Mouse (Mus musculus) testis, adult 2 months (tissue): ENCODE measurements around the gene Nkain2.

Experiments
- CTCF ChIP-seq: fragments of 200-500 bp; IDR thresholded peaks from 2 replicates; pipeline ENCODE4 v1.5.1; 2012; ENCODE audit warnings: low read depth, mild to moderate bottlenecking, inconsistent platforms, low read length, moderate library complexity; ENCODE audit not compliant: control insufficient read depth, insufficient read depth, insufficient replicate concordance
- POLR2A ChIP-seq: fragments of 200-500 bp; IDR thresholded peaks from 2 replicates; pipeline ENCODE4 v1.6.1; 2012; ENCODE audit warnings: low read depth, mild to moderate bottlenecking, inconsistent platforms, low read length, moderate library complexity; ENCODE audit not compliant: control insufficient read depth

DNA sequence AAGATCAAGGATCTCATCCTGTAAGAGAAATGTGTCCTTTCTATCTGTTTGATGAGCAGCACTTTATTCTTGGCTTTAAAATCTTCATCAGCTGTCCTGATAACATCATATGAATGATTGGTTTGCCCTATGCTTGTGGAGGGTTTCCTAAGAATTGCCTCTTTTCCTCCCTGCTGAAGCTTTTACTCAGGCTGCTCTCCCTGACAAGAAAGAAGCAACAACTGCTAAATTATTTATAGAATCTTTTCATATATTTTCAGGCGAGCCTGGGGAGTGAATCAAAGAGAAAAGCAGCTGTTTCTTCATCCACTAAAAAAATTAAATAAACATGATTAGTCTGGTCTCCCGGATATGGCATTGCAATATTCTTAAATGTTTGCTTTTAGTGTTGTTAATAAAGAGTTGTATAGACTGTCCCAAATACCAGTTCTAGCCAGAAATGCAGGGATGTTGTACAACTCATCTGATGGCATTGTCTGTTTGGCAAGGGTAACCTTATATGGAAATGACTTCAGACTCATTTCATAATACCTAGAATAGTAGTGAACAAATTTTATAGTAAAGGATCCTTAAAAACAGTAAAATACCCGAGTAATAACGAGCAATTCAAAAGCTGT lies 646.9 kb downstream of the Nkain2 start:
- TF ChIP-seq CTCF (no peak), POLR2A (no peak)
